Mouse (Mus musculus) liver, adult 2 months (tissue): ENCODE measurements around the gene Coq5. TPM values are rescaled to one million over a fixed set of nuclear protein-coding genes. Genes with fewer than 3 reads are reported as not detected.

Source experiments
- DNase-seq: peaks from one replicate; pipeline ENCODE4 v3.0.0-alpha.2; 2011; ENCODE audit warnings: low read depth, low spot score; ENCODE audit errors: extremely low read depth
- H3K27ac ChIP-seq: fragments of 200-500 bp; replicated peaks from 2 replicates; pipeline ENCODE4 v1.5.1; 2012; ENCODE audit warnings: low read depth, mild to moderate bottlenecking, control low read depth, inconsistent platforms, low read length; ENCODE audit not compliant: insufficient read depth
- H3K27me3 ChIP-seq: fragments of 200-500 bp; 2 replicates; pipeline ENCODE4 v1.6.1; 2012; ENCODE audit warnings: mild to moderate bottlenecking, moderate library complexity, low read length, inconsistent platforms; ENCODE audit not compliant: control insufficient read depth, insufficient read depth
- H3K36me3 ChIP-seq: fragments of 200-500 bp; 2 replicates; pipeline ENCODE4 v1.6.1; 2012; ENCODE audit warnings: low read length, inconsistent platforms; ENCODE audit not compliant: control insufficient read depth, insufficient read depth
- H3K4me1 ChIP-seq: fragments of 200-500 bp; 2 replicates; pipeline ENCODE4 v1.6.1; 2011; ENCODE audit warnings: low read length; ENCODE audit not compliant: control insufficient read depth, insufficient read depth
- H3K4me3 ChIP-seq: fragments of 200-500 bp; 2 replicates; pipeline ENCODE4 v1.5.1; 2011; ENCODE audit warnings: low read depth, mild to moderate bottlenecking, control low read depth, low read length, moderate library complexity; ENCODE audit not compliant: insufficient read depth
- H3K79me2 ChIP-seq: fragments of 200-500 bp; 2 replicates; pipeline ENCODE4 v1.6.1; 2012; ENCODE audit warnings: inconsistent platforms, mild to moderate bottlenecking, low read length, moderate library complexity; ENCODE audit not compliant: control insufficient read depth, insufficient read depth
- H3K9ac ChIP-seq: fragments of 200-500 bp; 2 replicates; pipeline ENCODE4 v1.6.1; 2012; ENCODE audit warnings: low read depth, mild to moderate bottlenecking, control low read depth, inconsistent platforms, low read length
- CTCF ChIP-seq: fragments of 200-500 bp; IDR thresholded peaks from 2 replicates; pipeline ENCODE4 v1.5.1; 2011; ENCODE audit warnings: low read depth, low read length, control low read depth
- POLR2A ChIP-seq: fragments of 200-500 bp; IDR thresholded peaks from 2 replicates; pipeline ENCODE4 v1.6.1; 2011; ENCODE audit warnings: low read length, control low read depth; ENCODE audit not compliant: insufficient read depth; ENCODE audit errors: extremely low read depth
- WGBS: fragments of 180-500 bp; shearing (Covaris S2); methylation state at CpG from one replicate; pipeline ENCODE4 v1.1.7; 2018; 5-methylcytosine and 5-hydroxymethylcytosine counted together
- polyA plus RNA-seq: library from polyadenylated mRNA; depleted of rRNA; stranded (reverse); fragments of >200 nt; gene quantifications from 2 replicates; pipeline ENCODE4 v1.2.3, GENCODE M21; 2012; rRNA removed
- total RNA-seq: library from RNA; depleted of rRNA; stranded (reverse); fragments of >200 nt; gene quantifications from 2 replicates; pipeline ENCODE4 v1.2.3, GENCODE M21; 2014; rRNA removed

Coq5 gene
- total RNA-seq (20.7 and 24.6 TPM in 2 replicates), polyA plus RNA-seq (13.7 and 13.9 TPM in 2 replicates)

- peak within 1 kb of the TSS; percentile 100 for H3K4me3 ChIP-seq
- H3K27me3 ChIP-seq, result no peaks in the 10 kb centered on the region
- 3% methylated on average over 45 of the region's 45 CpGs for WGBS
- H3K79me2 ChIP-seq, result peaks cover 12% of the 10 kb centered on the region
- H3K36me3 ChIP-seq, result peaks cover 3% of the 10 kb centered on the region; the same call in 1 of the 2 replicates
- H3K4me1 ChIP-seq, result peaks cover 3% of the 10 kb centered on the region
- H3K9ac ChIP-seq, result peak within 1 kb of the TSS; percentile 98
- H3K27ac ChIP-seq, result peak within 1 kb of the TSS; percentile 88
- TF ChIP-seq POLR2A, result peak; percentile 69; the same call in 1 of the 2 replicates
- no peak for TF ChIP-seq CTCF
- DNase-seq, result peak; percentile 57
These were observed at the start of gene Coq5 for GRCm38 (mm10) chr5:115279226-115280049. Gene Coq5, plus strand, starts transcription at chr5:115279666.

- 73% methylated on average over 15 of the region's 15 CpGs for WGBS
- no peak overlapping the region for H3K27ac ChIP-seq
These were observed 48.5 kb upstream of the Coq5 start for GRCm38 (mm10) chr5:115230830-115231551.

DNA sequence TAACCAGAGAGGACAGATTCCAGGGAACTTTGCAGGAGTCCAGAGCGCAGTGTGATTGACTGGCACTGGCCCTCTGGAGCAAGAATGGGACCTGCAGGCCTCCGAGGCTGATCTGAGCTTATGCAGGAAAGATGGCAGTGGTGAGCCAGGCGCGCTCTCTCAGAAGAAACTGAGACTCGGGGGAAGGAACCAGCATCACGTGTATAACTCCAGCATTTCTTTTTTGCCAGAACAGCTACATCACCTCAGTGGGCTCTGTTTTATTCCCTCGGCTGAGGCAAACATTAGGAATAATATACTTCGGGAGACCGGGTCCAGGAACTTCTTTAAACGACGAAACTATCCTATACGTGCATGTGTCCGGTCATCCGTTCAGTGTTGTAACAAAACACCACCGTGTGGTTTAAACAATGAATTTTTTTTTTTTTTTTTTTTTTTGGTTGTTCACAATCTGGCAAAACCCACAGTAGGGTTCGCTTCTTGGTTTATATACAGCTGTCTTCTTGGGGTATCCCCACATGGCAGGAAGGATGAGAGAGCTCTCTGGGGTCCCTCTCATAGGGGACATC, 47.8 kb upstream of the Coq5 start:
- 67% methylated on average over 16 of the region's 16 CpGs for WGBS

More at GRCm38 (mm10) chr5:115230830-115231551, 48.5 kb upstream of the Coq5 start:
- H3K36me3 ChIP-seq, result no peaks in the 10 kb centered on the region
- no peaks in the 10 kb centered on the region for H3K79me2 ChIP-seq
- no peaks in the 10 kb centered on the region for H3K4me1 ChIP-seq
- H3K4me3 ChIP-seq, result no peak overlapping the region
- DNase-seq, result no peak
- TF ChIP-seq POLR2A (no peak), CTCF (no peak)
- no peaks in the 10 kb centered on the region for H3K27me3 ChIP-seq
- no peak overlapping the region for H3K9ac ChIP-seq

GRCm38 (mm10) chr5:115232516-115232915, 47.0 kb upstream of the Coq5 start:
- H3K27ac ChIP-seq, result no peak overlapping the region
- no peak overlapping the region for H3K9ac ChIP-seq
- no peak overlapping the region for H3K4me3 ChIP-seq
- no peak for DNase-seq
- no peaks in the 10 kb centered on the region for H3K36me3 ChIP-seq
- peaks cover 2% of the 10 kb centered on the region for H3K4me1 ChIP-seq
- 53% methylated on average over 6 of the region's 6 CpGs for WGBS
- no peak for TF ChIP-seq POLR2A
- no peak for TF ChIP-seq CTCF
- no peaks in the 10 kb centered on the region for H3K27me3 ChIP-seq
- H3K79me2 ChIP-seq, result no peaks in the 10 kb centered on the region

More for the DNA sequence above, 47.8 kb upstream of the Coq5 start:
- Histone ChIP-seq H3K36me3 (no peaks in the 10 kb centered on the region), H3K79me2 (no peaks in the 10 kb centered on the region), H3K4me1 (no peaks in the 10 kb centered on the region), H3K27ac (no peak overlapping the region), H3K9ac (no peak overlapping the region), H3K27me3 (no peaks in the 10 kb centered on the region), H3K4me3 (no peak overlapping the region)
- DNase-seq, result no peak
- no peak for TF ChIP-seq POLR2A
- TF ChIP-seq CTCF, result no peak

- 88% methylated on average over 14 of the region's 14 CpGs for WGBS
- Histone ChIP-seq H3K36me3 (no peaks in the 10 kb centered on the region), H3K4me1 (peaks cover 2% of the 10 kb centered on the region), H3K79me2 (no peaks in the 10 kb centered on the region), H3K4me3 (no peak overlapping the region), H3K9ac (no peak overlapping the region), H3K27me3 (no peaks in the 10 kb centered on the region), H3K27ac (no peak overlapping the region)
- DNase-seq, result no peak
- TF ChIP-seq CTCF (no peak), POLR2A (no peak)
These were observed 46.3 kb upstream of the Coq5 start for GRCm38 (mm10) chr5:115233031-115233780.
